Mouse (Mus musculus) CH12.LX (cell line): Measurements from ENCODE around the gene Zcchc7. TPM values are rescaled to one million over a fixed set of nuclear protein-coding genes. Genes with fewer than 3 reads are reported as not detected.

Source experiments
- DNase-seq: peaks from one replicate; pipeline ENCODE4 v3.0.0-alpha.2; 2013; ENCODE audit errors: extremely low read depth
- H3K27ac ChIP-seq: 2 replicates; pipeline ENCODE4 v1.5.1; 2012; ENCODE audit warnings: low read depth, mild to moderate bottlenecking, control low read depth, moderate library complexity; ENCODE audit not compliant: insufficient read depth
- H3K27me3 ChIP-seq: replicated peaks from 2 replicates; pipeline ENCODE3; 2012; ENCODE audit warnings: inconsistent platforms
- H3K36me3 ChIP-seq, 2 experiments: replicated peaks in 1 of 2; 2 replicates each; pipeline versions ENCODE3 to v1.6.1; 2012; ENCODE audit warnings: inconsistent platforms in 1 of 2, low read length in 1 of 2, mild to moderate bottlenecking in 1 of 2, mixed read lengths in 1 of 2, moderate library complexity in 1 of 2; ENCODE audit not compliant: control insufficient read depth in 1 of 2, insufficient read depth in 1 of 2
- H3K4me1 ChIP-seq, 2 experiments: 2 replicates each; pipeline ENCODE4 v1.6.1; 2012; ENCODE audit warnings: inconsistent platforms in 1 of 2, moderate library complexity in 1 of 2; ENCODE audit not compliant: insufficient read depth in 2 of 2, control insufficient read depth in 1 of 2
- H3K4me2 ChIP-seq: 2 replicates; pipeline ENCODE4 v1.6.1; 2012; ENCODE audit warnings: low read depth, mild to moderate bottlenecking, control low read depth; ENCODE audit not compliant: poor library complexity, insufficient read depth, severe bottlenecking
- H3K4me3 ChIP-seq, 3 experiments: fragments of 150-350 bp in 1 of 3; sonication (generic) in 1 of 3; replicated peaks in 1 of 3; 2 replicates each; pipeline versions ENCODE3 to v1.5.1; 2011 to 2012; ENCODE audit warnings: low read depth in 2 of 3, low read length in 2 of 3, mild to moderate bottlenecking in 2 of 3, moderate library complexity in 2 of 3, control low read depth in 1 of 3, improper control_type of control experiment in 1 of 3, inconsistent platforms in 1 of 3, mixed read lengths in 1 of 3; ENCODE audit not compliant: poor library complexity in 1 of 3
- H3K79me2 ChIP-seq: replicated peaks from 2 replicates; pipeline ENCODE4 v1.6.1; 2012; ENCODE audit warnings: mild to moderate bottlenecking, moderate library complexity; ENCODE audit not compliant: control insufficient read depth, poor library complexity, insufficient read depth, severe bottlenecking; ENCODE audit errors: extremely low read depth
- H3K9ac ChIP-seq: 2 replicates; pipeline ENCODE4 v1.6.1; 2012; ENCODE audit warnings: low read depth, mild to moderate bottlenecking, control low read depth, moderate library complexity; ENCODE audit not compliant: insufficient read depth
- H3K9me3 ChIP-seq: replicated peaks from 2 replicates; pipeline ENCODE3; 2012; ENCODE audit warnings: low read length, inconsistent platforms, mixed read lengths
- BHLHE40 ChIP-seq: IDR thresholded peaks from 2 replicates; pipeline ENCODE4 v1.6.1; 2011; ENCODE audit warnings: mild to moderate bottlenecking, low read depth, low read length, improper control_type of control experiment
- CHD1 ChIP-seq: IDR thresholded peaks from 2 replicates; pipeline ENCODE4 v1.6.1; 2012; ENCODE audit warnings: low read depth, low read length, improper control_type of control experiment, inconsistent platforms
- CHD2 ChIP-seq: IDR thresholded peaks from 2 replicates; pipeline ENCODE4 v1.6.1; 2011; ENCODE audit warnings: low read length, improper control_type of control experiment
- CTCF ChIP-seq, 2 experiments: IDR thresholded peaks in 1 of 2; conservative IDR thresholded peaks in 1 of 2; 2 replicates each; pipeline ENCODE4 v1.5.1; 2011 to 2012; ENCODE audit warnings: low read depth in 2 of 2, low read length in 2 of 2, improper control_type of control experiment in 1 of 2, inconsistent platforms in 1 of 2, mild to moderate bottlenecking in 1 of 2, moderate library complexity in 1 of 2
- E2F4 ChIP-seq: IDR thresholded peaks from 2 replicates; pipeline ENCODE4 v1.6.1; 2011; ENCODE audit warnings: low read depth, low read length, improper control_type of control experiment; ENCODE audit not compliant: insufficient replicate concordance
- ELF1 ChIP-seq: IDR thresholded peaks from 2 replicates; pipeline ENCODE4 v1.6.1; 2014; ENCODE audit warnings: low read depth, mild to moderate bottlenecking, inconsistent platforms, low read length, improper control_type of control experiment
- EP300 ChIP-seq: IDR thresholded peaks from 2 replicates; pipeline ENCODE4 v1.6.1; 2011; ENCODE audit warnings: low read length, improper control_type of control experiment
- ETS1 ChIP-seq: conservative IDR thresholded peaks from 2 replicates; pipeline ENCODE4 v1.6.1; 2012; ENCODE audit warnings: low read depth, mild to moderate bottlenecking, inconsistent platforms, low read length, improper control_type of control experiment, moderate library complexity
- GABPA ChIP-seq: IDR thresholded peaks from 2 replicates; pipeline ENCODE4 v1.6.1; 2012; ENCODE audit warnings: low read depth, low read length, improper control_type of control experiment, inconsistent platforms; ENCODE audit not compliant: insufficient replicate concordance
- HCFC1 ChIP-seq: IDR thresholded peaks from 2 replicates; pipeline ENCODE4 v1.6.1; 2012; ENCODE audit warnings: low read depth, mild to moderate bottlenecking, inconsistent platforms, low read length, improper control_type of control experiment
- IRF4 ChIP-seq: IDR thresholded peaks from 2 replicates; pipeline ENCODE4 v1.6.1; 2014; ENCODE audit warnings: low read depth, mild to moderate bottlenecking, inconsistent platforms, low read length, improper control_type of control experiment
- JUN ChIP-seq: IDR thresholded peaks from 2 replicates; pipeline ENCODE4 v1.6.1; 2011; ENCODE audit warnings: low read depth, mild to moderate bottlenecking, low read length, improper control_type of control experiment, moderate library complexity; ENCODE audit not compliant: insufficient read depth
- JUND ChIP-seq: conservative IDR thresholded peaks from 2 replicates; pipeline ENCODE4 v1.6.1; 2011; ENCODE audit warnings: low read depth, low read length, improper control_type of control experiment
- KAT2A ChIP-seq: IDR thresholded peaks from 2 replicates; pipeline ENCODE4 v1.6.1; 2012; ENCODE audit warnings: low read length, improper control_type of control experiment, inconsistent platforms; ENCODE audit not compliant: insufficient replicate concordance
- MAFK ChIP-seq: IDR thresholded peaks from 2 replicates; pipeline ENCODE4 v1.6.1; 2011; ENCODE audit warnings: low read length, improper control_type of control experiment; ENCODE audit not compliant: insufficient replicate concordance
- MAX ChIP-seq: IDR thresholded peaks from 2 replicates; pipeline ENCODE4 v1.6.1; 2011; ENCODE audit warnings: low read length, improper control_type of control experiment
- MAZ ChIP-seq: IDR thresholded peaks from 2 replicates; pipeline ENCODE4 v1.6.1; 2012; ENCODE audit warnings: low read depth, mild to moderate bottlenecking, inconsistent platforms, low read length, improper control_type of control experiment, moderate library complexity
- MEF2A ChIP-seq: IDR thresholded peaks from 2 replicates; pipeline ENCODE4 v1.6.1; 2014; ENCODE audit warnings: low read depth, mild to moderate bottlenecking, inconsistent platforms, low read length, improper control_type of control experiment, borderline replicate concordance
- MXI1 ChIP-seq: IDR thresholded peaks from 2 replicates; pipeline ENCODE4 v1.6.1; 2011; ENCODE audit warnings: mild to moderate bottlenecking, low read depth, low read length, improper control_type of control experiment
- MYC ChIP-seq: IDR thresholded peaks from 2 replicates; pipeline ENCODE4 v1.6.1; 2011; ENCODE audit warnings: low read depth, mild to moderate bottlenecking, improper control_type of control experiment, low read length
- NELFE ChIP-seq: IDR thresholded peaks from 2 replicates; pipeline ENCODE4 v1.6.1; 2011; ENCODE audit warnings: low read depth, low read length, improper control_type of control experiment
- NRF1 ChIP-seq: IDR thresholded peaks from 2 replicates; pipeline ENCODE4 v1.6.1; 2014; ENCODE audit warnings: low read depth, mild to moderate bottlenecking, inconsistent platforms, low read length, improper control_type of control experiment, moderate library complexity
- PAX5 ChIP-seq: IDR thresholded peaks from 2 replicates; pipeline ENCODE4 v1.6.1; 2012; ENCODE audit warnings: low read length, inconsistent platforms, mixed read lengths
- POLR2A ChIP-seq: IDR thresholded peaks from 2 replicates; pipeline ENCODE4 v1.6.1; 2011; ENCODE audit warnings: low read depth, mild to moderate bottlenecking, improper control_type of control experiment, low read length
- POLR2AphosphoS2 ChIP-seq: IDR thresholded peaks from 2 replicates; pipeline ENCODE4 v1.6.1; 2011; ENCODE audit warnings: low read depth, low read length, improper control_type of control experiment
- RAD21 ChIP-seq: IDR thresholded peaks from 2 replicates; pipeline ENCODE4 v1.6.1; 2011; ENCODE audit warnings: low read depth, mild to moderate bottlenecking, low read length, improper control_type of control experiment, moderate library complexity
- RCOR1 ChIP-seq: conservative IDR thresholded peaks from 2 replicates; pipeline ENCODE4 v1.6.1; 2012; ENCODE audit warnings: low read depth, mild to moderate bottlenecking, inconsistent platforms, low read length, improper control_type of control experiment
- SIN3A ChIP-seq: IDR thresholded peaks from 2 replicates; pipeline ENCODE4 v1.6.1; 2012; ENCODE audit warnings: low read length, improper control_type of control experiment, inconsistent platforms
- SMC3 ChIP-seq: IDR thresholded peaks from 2 replicates; pipeline ENCODE4 v1.6.1; 2011; ENCODE audit warnings: low read depth, low read length, improper control_type of control experiment
- TBP ChIP-seq: conservative IDR thresholded peaks from 2 replicates; pipeline ENCODE4 v1.6.1; 2011; ENCODE audit warnings: low read depth, low read length, improper control_type of control experiment
- TCF12 ChIP-seq: IDR thresholded peaks from 2 replicates; pipeline ENCODE4 v1.6.1; 2014; ENCODE audit warnings: low read depth, mild to moderate bottlenecking, inconsistent platforms, low read length, improper control_type of control experiment
- UBTF ChIP-seq: IDR thresholded peaks from 2 replicates; pipeline ENCODE4 v1.6.1; 2012; ENCODE audit warnings: low read depth, mild to moderate bottlenecking, inconsistent platforms, low read length, improper control_type of control experiment, moderate library complexity
- USF1 ChIP-seq: IDR thresholded peaks from 2 replicates; pipeline ENCODE4 v1.6.1; 2014; ENCODE audit warnings: low read depth, mild to moderate bottlenecking, inconsistent platforms, low read length, improper control_type of control experiment
- USF2 ChIP-seq: conservative IDR thresholded peaks from 2 replicates; pipeline ENCODE4 v1.6.1; 2011; ENCODE audit warnings: low read depth, low read length, improper control_type of control experiment
- ZC3H11A ChIP-seq: IDR thresholded peaks from 2 replicates; pipeline ENCODE4 v1.6.1; 2012; ENCODE audit warnings: low read depth, mild to moderate bottlenecking, inconsistent platforms, low read length, improper control_type of control experiment
- ZKSCAN1 ChIP-seq: IDR thresholded peaks from 2 replicates; pipeline ENCODE4 v1.6.1; 2012; ENCODE audit warnings: low read depth, inconsistent platforms, low read length, improper control_type of control experiment, borderline replicate concordance
- ZMIZ1 ChIP-seq: IDR thresholded peaks from 2 replicates; pipeline ENCODE4 v1.6.1; 2012; ENCODE audit warnings: low read depth, mild to moderate bottlenecking, inconsistent platforms, low read length, improper control_type of control experiment
- ZNF384 ChIP-seq: IDR thresholded peaks from 2 replicates; pipeline ENCODE4 v1.6.1; 2012; ENCODE audit warnings: low read depth, low read length, improper control_type of control experiment, inconsistent platforms
- dilution Hi-C: fragments of 300-500 bp; cut with MboI; formaldehyde crosslinking; loops from 2 replicates; pipeline ENCODE4 v1.14.3; 2020; ENCODE audit warnings: low sequenced_read_pairs; ENCODE audit not compliant: extremely low pct_unique_long_range_greater_than_20kb, extremely low pct_ligation_motif_present
- in situ Hi-C: fragments of 300-500 bp; cut with MboI; formaldehyde crosslinking; loops from 3 replicates; pipeline ENCODE4 v1.14.3; 2019; ENCODE audit warnings: low sequenced_read_pairs, low pct_ligation_motif_present, low pct_unique_long_range_greater_than_20kb, mixed read lengths
- polyA plus RNA-seq: library from polyadenylated mRNA; unstranded; fragments of >175 nt; gene quantifications from 2 replicates; pipeline ENCODE4 v1.2.1, GENCODE M21; 2012; ENCODE audit warnings: low read depth; ENCODE audit not compliant: insufficient read length
- total RNA-seq, 2 experiments: library from RNA; depleted of rRNA; stranded (reverse); fragments of 300-350 nt in 1 of 2; fragments of >200 nt in 1 of 2; gene quantifications; 2 replicates each; pipeline ENCODE4 v1.2.3; 2012 to 2014

Zcchc7 gene
- total and polyA plus RNA-seq, 3 experiments: 21.0 to 27.6 (median 25.2) TPM

GRCm38 (mm10) chr4:44710701-44711097 lies 45.0 kb upstream of the Zcchc7 start:
- peak overlapping the region; percentile 90 for H3K9ac ChIP-seq
- H3K27me3 ChIP-seq: no peaks in the 10 kb centered on the region
- peak; percentile 85 for DNase-seq
- peak overlapping the region; percentile 90 for H3K27ac ChIP-seq
- peak overlapping the region; percentile 58 to 66 (median 66) for H3K4me3 ChIP-seq
- dilution Hi-C loops (no loop called here), in situ Hi-C loops (no loop called here)
- TF ChIP-seq TBP (peak; percentile 93), SMC3 (no peak), USF1 (no peak), MYC (no peak; the same call in 1 of the 2 replicates), ZC3H11A (no peak), NRF1 (no peak), CHD1 (no peak), NELFE (peak; percentile 93), ZMIZ1 (peak; percentile 96), USF2 (no peak), MXI1 (no peak; the same call in 1 of the 2 replicates), MAZ (no peak), POLR2A (peak; percentile 96), RAD21 (no peak), ZNF384 (no peak), IRF4 (no peak; the same call in 1 of the 2 replicates), MEF2A (no peak), POLR2AphosphoS2 (0 out of 2 replicates have a peak, but pooled peaks have one; percentile 31), MAFK (no peak), HCFC1 (no peak; the same call in 1 of the 2 replicates), RCOR1 (no peak), KAT2A (no peak), JUN (no peak), MAX (no peak), SIN3A (no peak), ETS1 (peak; percentile 46; the same call in 1 of the 2 replicates), BHLHE40 (peak; percentile 47; the same call in 1 of the 2 replicates), TCF12 (peak; percentile 84), EP300 (no peak), E2F4 (no peak), ELF1 (no peak), CHD2 (peak; percentile 79), PAX5 (no peak), UBTF (peak; percentile 95), GABPA (no peak), JUND (no peak), CTCF (conservative IDR thresholded peaks at IDR 0.05 in 1 of 2, IDR thresholded peaks at IDR 0.05 in 1 of 2; ENCODE audit: low read depth in 2 of 2, low read length in 2 of 2) (no peak), ZKSCAN1 (no peak)
- peaks cover 0 to 6% of the 10 kb centered on the region in 2 experiments for H3K36me3 ChIP-seq
- peaks cover 43% of the 10 kb centered on the region for H3K79me2 ChIP-seq
- H3K4me1 ChIP-seq: peaks cover under 1 to 5% of the 10 kb centered on the region in 2 experiments; a peak in 3 of 4 replicates
- H3K9me3 ChIP-seq: peaks cover 22% of the 10 kb centered on the region
- H3K4me2 ChIP-seq: peak overlapping the region; percentile 2; the same call in 1 of the 2 replicates
